Mouse (Mus musculus) lung, adult 2 months (tissue): ENCODE measurements around the gene Hcn3. TPM values are rescaled to one million over a fixed set of nuclear protein-coding genes. Genes with fewer than 3 reads are reported as not detected.

Source experiments
- DNase-seq: peaks from one replicate; pipeline ENCODE4 v3.0.0; 2022
- H3K4me1 ChIP-seq: fragments of 200-500 bp; 2 replicates; pipeline ENCODE4 v1.6.1; 2011; ENCODE audit warnings: low read length; ENCODE audit not compliant: control insufficient read depth, insufficient read depth
- H3K4me3 ChIP-seq: fragments of 200-500 bp; replicated peaks from 2 replicates; pipeline ENCODE3; 2011; ENCODE audit warnings: low read depth, mild to moderate bottlenecking, control low read depth, low read length; ENCODE audit errors: extremely low read depth
- CTCF ChIP-seq: fragments of 200-500 bp; IDR thresholded peaks from 2 replicates; pipeline ENCODE4 v1.5.1; 2011; ENCODE audit warnings: mild to moderate bottlenecking, low read length, control low read depth; ENCODE audit not compliant: insufficient read depth
- POLR2A ChIP-seq: fragments of 200-500 bp; IDR thresholded peaks from 2 replicates; pipeline ENCODE4 v1.6.1; 2011; ENCODE audit warnings: low read depth, mild to moderate bottlenecking, control low read depth, low read length, borderline replicate concordance; ENCODE audit errors: extremely low read depth
- WGBS: fragments of 180-500 bp; shearing (Covaris S2); methylation state at CpG from one replicate; pipeline ENCODE4 v1.1.7; 2018; 5-methylcytosine and 5-hydroxymethylcytosine counted together
- polyA plus RNA-seq: library from polyadenylated mRNA; depleted of rRNA; stranded (reverse); fragments of >200 nt; gene quantifications from 2 replicates; pipeline ENCODE4 v1.2.3, GENCODE M21; 2012

Hcn3 gene
- polyA plus RNA-seq, 1 experiment, result 0.67 TPM

GRCm38 (mm10) chr3:89133752-89134151 lies 26.2 kb downstream of the Hcn3 start:
- WGBS, result 86% methylated on average over 1 of the region's 1 CpGs
- no peak overlapping the region for H3K4me3 ChIP-seq
- H3K4me1 ChIP-seq, result no peaks in the 10 kb centered on the region
- TF ChIP-seq CTCF (no peak), POLR2A (no peak)
- DNase-seq, result no peak

- no peaks in the 10 kb centered on the region for H3K4me1 ChIP-seq
- 73% methylated on average over 7 of the region's 7 CpGs for WGBS
- no peak for TF ChIP-seq CTCF
- TF ChIP-seq POLR2A, result no peak
- H3K4me3 ChIP-seq, result no peak overlapping the region
- DNase-seq, result no peak
Observed at GRCm38 (mm10) chr3:89133063-89133450, 26.9 kb downstream of the Hcn3 start.

GRCm38 (mm10) chr3:89132285-89133062 lies 27.5 kb downstream of the Hcn3 start:
- WGBS, result 17% methylated on average over 30 of the region's 30 CpGs
- no peak overlapping the region for H3K4me3 ChIP-seq
- TF ChIP-seq CTCF (peak; percentile 36; the same call in 1 of the 2 replicates), POLR2A (no peak)
- H3K4me1 ChIP-seq, result no peaks in the 10 kb centered on the region
- DNase-seq, result peak; percentile 24

DNA sequence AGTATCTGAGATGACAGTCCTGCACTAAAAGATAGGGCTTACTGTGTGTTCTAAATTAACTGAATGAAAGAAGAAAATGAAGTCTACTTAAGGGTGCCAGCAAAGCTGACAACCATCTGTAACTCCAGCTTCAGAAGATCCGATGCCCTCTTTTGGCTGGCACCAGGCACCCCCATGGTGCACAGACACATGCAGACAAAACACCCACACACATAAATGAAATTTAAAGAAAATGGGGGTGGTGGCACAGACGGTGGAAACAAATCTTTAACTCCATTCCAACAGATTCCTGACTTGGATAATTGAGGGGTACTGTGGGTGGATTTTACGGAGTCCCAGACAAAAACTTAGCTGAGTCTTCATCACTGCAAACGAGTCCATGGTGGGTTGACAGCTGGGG lies 28.2 kb downstream of the Hcn3 start:
- Histone ChIP-seq H3K4me1 (no peaks in the 10 kb centered on the region), H3K4me3 (no peak overlapping the region)
- WGBS, result 43% methylated on average over 4 of the region's 4 CpGs
- TF ChIP-seq POLR2A, result no peak
- TF ChIP-seq CTCF, result no peak
- no peak for DNase-seq

GRCm38 (mm10) chr3:89129908-89130307 lies 30.1 kb downstream of the Hcn3 start:
- no peaks in the 10 kb centered on the region for H3K4me1 ChIP-seq
- TF ChIP-seq POLR2A, result no peak
- no peak for TF ChIP-seq CTCF
- 62% methylated on average over 3 of the region's 3 CpGs for WGBS
- no peak overlapping the region for H3K4me3 ChIP-seq
- no peak for DNase-seq

- WGBS, result 92% methylated on average over 3 of the region's 3 CpGs
- H3K4me1 ChIP-seq, result peaks cover 4% of the 10 kb centered on the region; the same call in 1 of the 2 replicates
- TF ChIP-seq POLR2A, result no peak
- TF ChIP-seq CTCF, result no peak
- DNase-seq, result no peak
- no peak overlapping the region for H3K4me3 ChIP-seq
Observed at GRCm38 (mm10) chr3:89125981-89126380, 34.0 kb downstream of the Hcn3 start.

DNA sequence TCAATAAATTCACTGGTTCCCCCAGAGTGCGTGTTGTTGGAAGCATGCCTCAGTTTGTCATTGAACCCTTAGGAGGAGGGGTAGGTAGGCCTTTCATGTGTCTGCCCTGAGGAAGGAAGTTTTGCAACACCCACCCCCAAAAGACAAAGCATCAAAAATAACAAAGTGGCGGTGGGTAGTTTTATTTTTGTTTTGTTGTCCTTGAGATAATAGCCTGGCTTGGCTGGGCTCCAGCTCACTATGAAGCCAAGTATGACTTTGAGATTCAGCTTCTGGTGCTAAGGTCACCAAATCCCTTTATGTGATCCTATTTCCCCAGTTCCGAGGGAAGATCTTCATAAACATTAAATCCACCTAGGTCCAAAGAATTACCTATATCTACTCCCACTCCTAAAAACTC lies 35.8 kb downstream of the Hcn3 start:
- 38% methylated on average over 3 of the region's 3 CpGs for WGBS
- TF ChIP-seq POLR2A, result no peak
- no peak for TF ChIP-seq CTCF
- H3K4me3 ChIP-seq, result no peak overlapping the region
- H3K4me1 ChIP-seq, result peaks cover 4% of the 10 kb centered on the region; the same call in 1 of the 2 replicates
- DNase-seq, result no peak

GRCm38 (mm10) chr3:89123313-89123712 lies 36.7 kb downstream of the Hcn3 start:
- Histone ChIP-seq H3K4me3 (no peak overlapping the region), H3K4me1 (peaks cover 4% of the 10 kb centered on the region; the same call in 1 of the 2 replicates)
- no peak for DNase-seq
- WGBS, result 45% methylated on average over 2 of the region's 2 CpGs
- no peak for TF ChIP-seq CTCF
- no peak for TF ChIP-seq POLR2A

DNA sequence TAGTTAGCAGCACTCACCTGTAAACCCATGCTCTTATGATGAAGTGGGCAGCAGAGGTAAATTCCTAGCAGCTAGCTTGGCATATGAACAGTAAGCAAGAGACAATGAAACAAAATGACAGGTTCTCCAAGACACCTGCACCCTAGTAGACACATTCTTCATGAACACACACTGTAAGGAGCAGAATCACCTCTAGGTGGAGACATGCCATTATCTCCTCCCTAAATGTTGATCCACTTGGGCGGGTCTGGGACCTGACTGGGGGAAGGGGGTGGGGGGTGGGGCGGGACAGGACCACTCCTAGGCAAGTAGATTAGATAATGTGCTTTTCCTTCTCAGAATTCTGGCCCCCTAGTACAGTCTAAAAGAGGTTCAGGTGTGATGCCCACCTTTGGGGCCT lies 44.5 kb downstream of the Hcn3 start:
- WGBS, result 0% methylated on average over 2 of the region's 2 CpGs
- H3K4me3 ChIP-seq, result no peak overlapping the region
- no peaks in the 10 kb centered on the region for H3K4me1 ChIP-seq
- TF ChIP-seq POLR2A, result no peak
- TF ChIP-seq CTCF, result peak; percentile 23; the same call in 1 of the 2 replicates
- no peak for DNase-seq

DNA sequence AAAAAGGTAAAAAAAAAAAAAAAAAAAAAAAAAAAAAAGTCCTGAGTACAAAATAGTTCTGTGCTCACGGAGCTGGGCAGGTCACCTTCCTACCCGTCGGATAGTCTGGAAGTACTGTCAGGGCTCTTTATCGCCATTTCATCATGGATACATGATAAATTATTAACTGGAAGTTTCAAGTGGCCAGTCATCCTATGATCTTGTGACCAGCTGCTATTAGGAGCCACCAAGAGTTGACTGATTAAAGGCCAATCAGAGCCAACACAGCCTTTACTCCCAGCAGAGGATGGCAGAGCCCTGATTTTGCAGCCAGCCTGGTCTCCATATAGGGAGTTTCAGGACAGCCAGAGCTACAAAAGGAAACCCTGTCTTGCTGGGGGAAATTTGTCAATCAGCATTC lies 46.9 kb downstream of the Hcn3 start:
- 70% methylated on average over 4 of the region's 4 CpGs for WGBS
- no peaks in the 10 kb centered on the region for H3K4me1 ChIP-seq
- DNase-seq, result no peak
- H3K4me3 ChIP-seq, result no peak overlapping the region
- TF ChIP-seq CTCF, result no peak
- no peak for TF ChIP-seq POLR2A
